Mouse (Mus musculus) brown adipose tissue, adult 24 weeks (tissue): ENCODE measurements at regions not wholly inside any gene's neighbourhood (a gene's known extent, or its start where the extent isn't known, plus 50 kb on each side); places are given as distances from the start of the nearest gene placed in this dataset.

ENCODE experiments used
- H3K27ac ChIP-seq: fragments of 200-500 bp; replicated peaks from 2 replicates; pipeline ENCODE4 v1.5.1; 2012; ENCODE audit warnings: low read depth, mild to moderate bottlenecking, low read length
- H3K4me1 ChIP-seq: fragments of 200-500 bp; 2 replicates; pipeline ENCODE4 v1.6.1; 2012; ENCODE audit warnings: low read length, mixed read lengths; ENCODE audit not compliant: control insufficient read depth, insufficient read depth, insufficient read length
- H3K4me3 ChIP-seq: fragments of 200-500 bp; 2 replicates; pipeline ENCODE4 v1.5.1; 2012; ENCODE audit warnings: low read depth, mild to moderate bottlenecking, low read length, moderate library complexity; ENCODE audit not compliant: insufficient read depth

DNA sequence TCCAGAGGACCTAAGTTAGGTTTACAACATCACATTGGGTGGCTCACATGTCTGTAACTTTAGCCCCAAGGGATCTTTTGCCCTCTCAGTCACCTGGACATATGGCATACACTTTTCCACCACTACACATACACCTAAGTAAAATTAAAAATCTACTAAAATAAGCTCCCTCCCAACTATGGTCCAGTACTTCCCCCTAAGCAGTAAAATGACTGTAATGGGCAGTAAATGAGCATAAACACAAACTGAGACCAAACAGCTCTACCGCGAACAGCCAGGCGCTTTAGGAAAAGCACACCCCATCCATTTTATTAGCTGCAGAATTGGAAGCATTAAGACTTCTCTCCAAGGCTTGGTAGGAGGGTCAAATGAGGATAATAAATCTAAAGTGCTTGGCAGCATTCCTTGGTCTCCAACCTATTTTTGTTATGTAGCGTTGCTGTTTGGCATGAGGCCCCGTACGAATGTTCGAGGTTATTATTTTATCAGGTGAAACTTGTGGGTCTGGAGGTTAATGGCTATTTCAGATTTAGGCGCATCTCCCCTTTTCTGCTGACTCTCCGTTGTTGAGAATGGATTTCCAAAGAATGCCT, 157.5 kb upstream of the Eif4g2 start:
- Histone ChIP-seq H3K4me3 (no peak overlapping the region), H3K4me1 (peaks cover 13% of the 10 kb centered on the region), H3K27ac (no peak overlapping the region)

DNA sequence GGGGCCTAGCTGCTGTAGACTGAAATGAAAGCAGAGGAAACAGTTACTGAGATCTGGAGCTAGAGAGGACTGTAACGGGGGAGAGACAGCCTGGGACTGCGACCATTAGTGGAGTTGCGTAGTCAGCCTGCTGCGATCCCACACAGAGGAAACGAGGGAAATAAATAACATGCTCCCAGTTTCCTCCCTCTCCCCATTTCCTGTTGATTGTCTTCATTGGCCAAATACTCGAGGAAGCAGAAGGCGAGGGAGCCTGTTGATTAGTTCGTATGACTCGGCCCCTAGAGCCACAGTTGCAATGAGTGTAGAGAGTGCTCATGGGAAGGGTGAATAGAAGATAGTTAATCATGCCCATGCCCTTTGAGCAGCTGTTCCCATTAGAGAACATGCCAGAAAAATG, 155.0 kb upstream of the Eif4g2 start:
- H3K4me1 ChIP-seq = peaks cover 13% of the 10 kb centered on the region
- no peak overlapping the region for H3K4me3 ChIP-seq
- no peak overlapping the region for H3K27ac ChIP-seq

GRCm38 (mm10) chr7:111230630-111231029, 147.8 kb upstream of the Eif4g2 start:
- no peaks in the 10 kb centered on the region for H3K4me1 ChIP-seq
- H3K4me3 ChIP-seq = no peak overlapping the region
- no peak overlapping the region for H3K27ac ChIP-seq

- Histone ChIP-seq H3K27ac (no peak overlapping the region), H3K4me3 (no peak overlapping the region), H3K4me1 (no peaks in the 10 kb centered on the region)
These were observed 144.3 kb upstream of the Eif4g2 start for GRCm38 (mm10) chr7:111227082-111227481.

GRCm38 (mm10) chr7:111226026-111226656, 143.3 kb upstream of the Eif4g2 start:
- no peak overlapping the region for H3K27ac ChIP-seq
- no peaks in the 10 kb centered on the region for H3K4me1 ChIP-seq
- H3K4me3 ChIP-seq = no peak overlapping the region

- Histone ChIP-seq H3K4me3 (no peak overlapping the region), H3K27ac (no peak overlapping the region), H3K4me1 (no peaks in the 10 kb centered on the region)
These were observed 132.8 kb upstream of the Eif4g2 start for GRCm38 (mm10) chr7:111215586-111215985.

GRCm38 (mm10) chr7:111214226-111214906, 131.5 kb upstream of the Eif4g2 start:
- no peaks in the 10 kb centered on the region for H3K4me1 ChIP-seq
- H3K4me3 ChIP-seq = no peak overlapping the region
- no peak overlapping the region for H3K27ac ChIP-seq

GRCm38 (mm10) chr7:111212188-111212587, 129.4 kb upstream of the Eif4g2 start:
- H3K27ac ChIP-seq = no peak overlapping the region
- H3K4me1 ChIP-seq = no peaks in the 10 kb centered on the region
- no peak overlapping the region for H3K4me3 ChIP-seq

DNA sequence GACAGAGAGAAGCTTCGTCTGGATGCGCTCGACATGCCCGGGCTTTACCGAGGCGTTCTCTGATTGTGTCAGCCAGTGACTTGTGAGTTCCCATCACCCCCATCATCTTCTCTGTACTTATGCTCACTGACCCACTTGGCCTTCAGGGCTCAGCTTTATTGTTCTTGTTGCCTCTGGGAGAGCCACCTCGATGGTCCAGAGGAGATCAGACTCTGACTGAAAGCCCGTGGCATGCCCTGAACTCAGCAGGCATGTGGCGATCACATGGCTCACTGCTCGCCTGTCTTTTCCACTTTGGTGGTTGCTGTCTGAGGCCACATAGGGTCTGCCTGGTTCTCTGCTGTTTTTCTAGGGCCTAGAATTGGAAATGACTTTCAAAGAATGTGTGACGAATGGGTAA, 128.8 kb upstream of the Eif4g2 start:
- Histone ChIP-seq H3K27ac (no peak overlapping the region), H3K4me3 (no peak overlapping the region), H3K4me1 (no peaks in the 10 kb centered on the region)

DNA sequence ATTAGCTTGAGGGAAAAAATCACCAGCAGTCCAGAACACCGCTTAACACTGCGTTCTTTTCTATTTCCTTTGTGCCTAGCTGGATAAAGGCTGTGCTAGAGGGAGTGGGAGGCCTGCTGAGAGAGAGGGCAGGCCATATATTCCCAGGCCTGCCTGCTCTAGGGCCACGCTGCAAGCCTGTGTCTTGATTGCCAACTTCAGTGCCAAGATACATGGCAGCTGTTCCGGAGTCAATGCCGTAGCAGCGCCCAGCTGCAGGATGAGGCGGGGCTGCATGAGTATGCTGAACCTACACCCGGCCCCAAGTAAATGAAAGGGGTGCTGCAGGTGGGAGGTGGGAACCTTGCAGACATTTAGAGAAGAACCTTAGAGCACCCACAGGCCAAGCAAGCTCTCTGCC, 127.5 kb upstream of the Eif4g2 start:
- no peak overlapping the region for H3K4me3 ChIP-seq
- no peak overlapping the region for H3K27ac ChIP-seq
- H3K4me1 ChIP-seq = no peaks in the 10 kb centered on the region

DNA sequence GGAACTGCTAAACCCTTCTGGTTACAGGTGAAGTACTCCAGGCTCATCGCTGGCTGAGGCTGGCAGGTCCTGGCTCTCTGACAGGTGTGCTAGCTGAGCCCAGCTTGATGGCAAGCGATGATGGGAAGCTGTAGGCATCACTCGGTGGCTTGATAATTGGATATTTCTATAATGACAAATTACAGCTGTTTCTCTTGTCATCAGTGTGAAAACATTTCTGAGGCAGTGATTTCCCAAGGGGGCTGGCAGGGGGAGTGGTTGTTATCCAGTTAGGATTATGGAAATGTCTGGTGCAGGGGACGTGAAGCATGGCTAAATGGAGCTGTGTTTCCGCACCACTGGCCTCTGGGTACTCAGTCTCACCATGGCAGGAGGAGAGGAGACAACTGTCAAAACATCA, 123.0 kb upstream of the Eif4g2 start:
- H3K27ac ChIP-seq = no peak overlapping the region
- H3K4me3 ChIP-seq = no peak overlapping the region
- no peaks in the 10 kb centered on the region for H3K4me1 ChIP-seq

GRCm38 (mm10) chr7:111198608-111199355, 116.0 kb upstream of the Eif4g2 start:
- Histone ChIP-seq H3K4me3 (no peak overlapping the region), H3K4me1 (no peaks in the 10 kb centered on the region), H3K27ac (no peak overlapping the region)

DNA sequence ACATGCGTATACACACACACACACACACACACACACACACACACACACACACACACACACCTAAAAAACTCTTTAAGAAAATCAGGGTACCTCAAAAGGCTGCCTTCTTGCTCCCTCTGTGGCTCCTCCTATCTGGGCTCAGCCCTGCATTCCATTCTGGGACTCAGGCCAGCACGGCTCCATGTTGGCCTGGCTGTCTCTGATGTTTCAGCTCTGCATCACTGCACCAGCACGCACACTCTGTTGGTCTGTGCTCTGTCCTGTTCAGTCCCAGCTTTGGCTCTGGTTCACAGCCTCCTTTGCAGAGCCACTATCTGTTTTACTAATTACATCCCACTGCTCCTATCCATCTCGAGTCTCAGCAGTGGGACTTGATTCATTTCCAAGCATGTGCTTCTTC, 108.8 kb upstream of the Eif4g2 start:
- no peak overlapping the region for H3K27ac ChIP-seq
- H3K4me1 ChIP-seq = peaks cover 3% of the 10 kb centered on the region; the same call in 1 of the 2 replicates
- no peak overlapping the region for H3K4me3 ChIP-seq

DNA sequence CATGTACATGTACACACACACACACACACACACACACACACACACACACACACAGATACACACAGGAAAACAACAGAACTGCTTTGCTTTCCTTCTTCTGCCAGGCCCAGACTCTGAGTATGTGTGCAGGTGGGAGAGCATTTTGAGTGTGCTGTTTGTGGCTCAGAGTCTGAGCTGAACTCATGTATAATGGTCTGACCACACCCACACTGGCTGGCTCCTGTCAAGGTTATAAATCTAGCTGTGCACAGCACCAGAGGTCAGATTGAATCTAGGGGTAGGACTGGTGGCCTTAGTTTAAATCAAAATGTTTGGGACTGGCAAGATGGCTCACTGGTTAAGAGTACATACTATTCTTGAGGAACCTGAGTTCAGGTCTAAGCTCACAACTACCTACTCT, 108.4 kb upstream of the Eif4g2 start:
- Histone ChIP-seq H3K4me1 (peaks cover 3% of the 10 kb centered on the region; the same call in 1 of the 2 replicates), H3K27ac (no peak overlapping the region), H3K4me3 (no peak overlapping the region)

DNA sequence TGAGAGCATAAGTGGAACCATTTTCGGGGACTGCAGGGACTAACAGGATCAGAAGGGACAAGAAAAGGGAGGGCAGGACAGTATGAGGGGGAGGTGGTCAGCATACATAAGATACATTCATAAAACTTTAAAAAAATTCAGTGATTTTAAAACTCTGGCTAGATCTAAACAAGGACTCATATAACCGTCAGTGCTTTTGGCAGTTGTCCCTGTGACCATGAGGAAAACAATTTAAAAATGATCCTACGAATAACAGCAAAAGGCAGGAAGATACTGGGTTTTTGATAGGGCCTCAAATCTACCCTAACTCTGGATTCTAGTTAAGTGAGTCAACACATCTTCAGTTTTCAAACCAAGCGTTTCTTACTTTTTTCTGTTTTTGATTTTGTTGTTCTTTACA, 106.9 kb upstream of the Eif4g2 start:
- Histone ChIP-seq H3K27ac (no peak overlapping the region), H3K4me3 (no peak overlapping the region), H3K4me1 (peaks cover 3% of the 10 kb centered on the region; the same call in 1 of the 2 replicates)
